Mouse (Mus musculus): ENCODE measurements around the gene Alox5.

DNA sequence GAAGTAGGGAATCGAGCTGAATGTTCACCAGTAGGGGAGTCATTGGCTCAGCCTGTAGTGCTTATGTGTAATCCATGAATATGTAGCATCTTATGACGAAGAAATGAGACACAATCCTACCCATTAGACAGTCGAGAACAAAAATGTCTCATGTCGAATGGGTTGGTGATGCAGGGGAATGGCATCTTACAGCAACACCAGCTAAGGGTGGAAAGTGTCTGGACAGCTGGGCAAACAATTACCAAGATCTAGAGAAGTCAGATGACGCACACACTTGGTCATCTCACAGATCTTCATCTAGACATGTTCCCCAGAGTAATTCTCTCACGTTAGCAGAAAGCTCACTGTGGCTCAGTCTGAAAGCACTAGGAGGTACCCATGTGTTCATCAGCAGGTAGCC lies 22.1 kb downstream of the Alox5 start:
- TF ChIP-seq CTCF (IDR thresholded peaks at IDR 0.05; ENCODE audit: low read depth) (no peak), EP300 (IDR thresholded peaks at IDR 0.05; ENCODE audit: low read depth) (no peak)
